Mouse (Mus musculus): Measurements from ENCODE around the gene Mllt10. TPM values are rescaled to one million over a fixed set of nuclear protein-coding genes. Genes with fewer than 3 reads are reported as not detected.

Mllt10 gene
- polyA plus RNA-seq (2015; fragmentation: Nextera tagmentation; extraction: Ambion mirVana), result 18.8 TPM in 2 replicates

DNA sequence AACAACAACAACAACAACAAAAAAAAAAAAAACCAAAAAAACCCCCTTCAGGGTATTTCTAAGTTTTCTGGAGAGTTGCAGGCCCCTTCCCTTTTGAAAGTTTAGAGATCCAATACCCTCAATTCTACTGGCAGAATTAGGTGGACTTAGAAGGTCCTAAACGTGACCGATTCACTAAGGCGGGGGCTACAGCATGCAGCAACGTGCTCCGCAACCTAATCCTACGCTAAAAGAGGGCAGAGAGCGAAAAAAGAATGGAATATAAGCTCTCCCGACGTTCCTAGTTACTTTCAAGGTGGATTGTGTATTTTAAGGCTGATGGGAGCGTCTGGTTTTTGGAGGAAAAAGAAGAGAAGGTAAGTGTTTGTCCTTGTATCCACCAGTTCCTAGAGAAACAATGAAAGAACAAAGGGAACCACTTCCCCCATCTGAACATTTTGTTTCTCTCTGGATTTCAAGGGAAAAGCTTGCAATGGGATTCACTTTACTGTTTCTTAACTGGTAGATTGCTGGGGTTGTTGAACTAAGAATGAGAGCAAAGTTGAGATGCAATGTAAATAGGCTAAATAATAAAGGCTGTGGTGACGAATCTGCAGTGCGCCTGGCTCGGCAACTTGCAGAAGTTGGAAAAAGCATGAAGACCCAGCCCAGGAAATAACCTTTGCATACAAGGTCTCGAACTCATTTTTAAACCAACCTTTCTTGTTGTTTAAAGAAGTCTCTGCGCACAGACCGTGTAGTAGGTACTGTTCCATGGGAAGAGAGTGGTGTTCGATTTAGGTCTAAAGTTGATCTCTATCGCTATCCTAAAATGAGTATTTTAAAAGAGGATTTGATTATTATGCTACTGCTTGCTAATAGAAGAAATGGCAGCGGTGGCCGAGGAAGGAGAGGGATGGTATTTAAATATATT lies at the start of gene Mllt10:
Mllt10 (plus strand) TSS at position 222 of the 913 bp plus-strand sequence.

DNA sequence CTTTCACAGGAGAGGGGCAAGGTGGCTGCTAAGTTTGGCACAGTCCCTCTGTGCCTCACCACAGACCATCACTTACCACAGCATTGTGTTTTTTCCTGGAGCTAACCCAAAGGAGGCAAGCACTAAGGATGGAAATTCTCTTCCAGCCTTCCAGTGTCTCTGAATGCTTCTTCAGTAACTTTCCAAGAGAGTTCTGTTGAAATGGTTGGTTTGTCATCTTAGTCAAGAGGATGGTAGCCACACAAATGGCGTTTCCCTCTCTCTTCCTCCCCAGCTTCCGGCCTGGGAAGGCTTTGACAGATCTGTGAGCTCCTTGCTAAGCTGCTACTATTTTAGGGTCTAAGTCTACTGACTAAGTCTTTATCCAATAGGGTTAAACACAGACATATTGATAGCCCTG lies 17.5 kb upstream of the Mllt10 start, which contains the start of gene A930004D18Rik:
A930004D18Rik (minus strand) TSS at position 247 of the 400 bp plus-strand sequence.

DNA sequence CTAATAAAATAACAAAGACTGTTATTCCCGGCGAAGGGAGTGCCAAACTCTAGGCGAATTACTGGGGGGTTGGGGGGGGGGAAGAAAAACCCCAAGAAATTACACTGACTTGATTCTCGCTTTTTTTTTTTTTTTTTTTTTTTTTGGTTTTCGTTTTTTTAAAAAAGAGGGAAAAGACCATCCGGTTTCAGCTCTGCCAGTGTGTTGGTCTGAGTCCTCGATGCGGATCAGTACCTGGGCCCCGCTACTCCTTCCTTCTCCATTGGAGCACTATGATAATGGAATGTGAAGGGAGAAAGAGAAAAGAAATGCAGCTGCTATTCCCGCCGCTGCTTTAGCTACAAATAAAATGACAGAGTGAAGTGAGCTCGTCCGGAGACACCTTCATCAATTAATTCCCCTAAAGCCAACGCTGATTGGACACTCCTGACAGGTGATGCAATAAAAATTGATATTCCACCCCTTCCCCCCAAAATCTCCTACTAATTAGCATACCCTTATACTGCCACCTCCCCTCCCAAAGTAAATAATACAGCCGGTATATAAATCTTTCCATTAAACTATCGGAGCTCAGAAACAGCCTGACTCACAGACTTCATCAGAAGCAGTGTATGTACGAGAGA lies 6.5 kb upstream of the Mllt10 start, which contains the start of gene Skida1:
Skida1 (minus strand) TSS at position 599 of the 623 bp plus-strand sequence.

Small RNA genes lying within 50 kb of the gene (microRNA-seq; reads per million reads assigned to microRNA genes)
- gene Gm23638 (0 reads per million in 2 experiments), gene Mir7655 (1.3 to 2.5 reads per million in 2 experiments)

Other genes starting within 250 kb of the Mllt10 start
- not detected in 2 replicates for gene H2al2a, start 58.3 kb upstream of the Mllt10 start, polyA plus RNA-seq (2015; fragmentation: Nextera tagmentation; extraction: Ambion mirVana)
- gene A930004D18Rik, start 17.5 kb upstream of the Mllt10 start, polyA plus RNA-seq (2015; fragmentation: Nextera tagmentation; extraction: Ambion mirVana), result 5.3 and 5.8 TPM in 2 replicates
- 1.7 and 2.0 TPM in 2 replicates for gene Skida1, start 6.2 kb upstream of the Mllt10 start, polyA plus RNA-seq (2015; fragmentation: Nextera tagmentation; extraction: Ambion mirVana)

Measured in skeletal muscle tissue, postnatal 0 days (tissue).